Mouse (Mus musculus): ENCODE results near the gene Cables2.
A peak's percentile ranks its signal among the peaks of the same experiment; 100 is the strongest.

Cables2 gene

GRCm38 (mm10) chr2:180276851-180277259 is 3.6 kb upstream of the Cables2 start:
- peak; percentile 21 for DNase-seq

DNA sequence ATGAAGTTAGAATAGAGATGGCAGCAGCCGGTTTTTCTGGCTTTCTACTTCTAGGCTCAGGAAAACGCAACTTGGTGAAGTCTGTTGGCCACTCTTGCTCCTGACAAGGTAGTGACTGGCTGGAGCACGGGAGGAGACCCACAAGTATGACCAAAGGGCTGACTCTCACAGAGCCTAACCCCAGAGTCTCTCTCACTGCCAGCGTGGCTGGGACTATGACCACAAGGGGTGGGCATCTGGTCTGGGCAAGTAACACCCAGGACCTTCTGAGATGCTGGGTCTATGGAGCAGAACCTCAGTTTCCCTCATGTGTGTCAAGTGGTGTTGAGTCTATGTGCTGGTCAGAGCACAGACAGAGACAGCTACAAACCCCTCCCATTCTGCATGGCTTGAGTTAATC is 3.1 kb upstream of the Cables2 start:
- peak; percentile 27 for DNase-seq

DNA sequence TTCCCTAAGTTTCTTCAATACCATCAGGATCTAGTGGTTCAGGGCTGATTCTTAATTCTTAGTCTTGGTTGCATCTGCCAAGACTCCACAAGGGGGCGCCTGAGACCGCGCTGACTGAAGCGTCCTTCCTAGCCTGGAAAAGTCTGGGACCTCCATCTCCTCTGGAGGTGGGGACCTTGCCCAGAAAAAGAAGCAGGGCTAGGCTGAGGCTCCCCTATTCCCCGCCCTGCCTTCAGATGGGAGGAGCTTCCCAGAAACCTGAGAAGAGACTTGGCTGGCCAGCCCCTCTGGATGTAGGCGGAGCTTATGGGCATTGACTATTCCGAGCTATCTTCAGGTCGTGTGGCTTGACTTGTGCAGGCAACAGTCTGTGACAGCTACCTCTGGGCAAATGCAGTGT is 2.5 kb upstream of the Cables2 start:
- DNase-seq, result peak; percentile 68

DNA sequence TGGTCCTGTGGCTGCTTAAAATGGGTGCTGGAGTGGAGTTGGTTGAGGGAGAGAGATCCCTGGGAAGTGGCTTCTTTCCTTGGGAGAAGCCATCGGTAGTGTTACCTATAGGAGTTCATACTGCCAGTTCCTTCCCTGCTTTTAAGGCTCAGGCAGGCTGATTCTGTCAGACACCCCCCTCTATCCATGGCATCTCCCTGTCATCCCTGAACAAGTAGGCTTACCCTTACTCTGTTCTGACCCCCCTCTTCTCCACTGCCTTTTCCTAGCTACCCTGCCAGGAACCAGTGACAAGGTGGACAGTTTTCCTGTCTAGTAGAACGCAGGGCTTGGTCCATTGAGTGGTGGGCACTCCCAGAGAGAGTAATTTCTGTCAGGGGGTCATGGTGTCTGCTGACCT is 1.2 kb upstream of the Cables2 start:
- peak; percentile 38 for DNase-seq

DNA sequence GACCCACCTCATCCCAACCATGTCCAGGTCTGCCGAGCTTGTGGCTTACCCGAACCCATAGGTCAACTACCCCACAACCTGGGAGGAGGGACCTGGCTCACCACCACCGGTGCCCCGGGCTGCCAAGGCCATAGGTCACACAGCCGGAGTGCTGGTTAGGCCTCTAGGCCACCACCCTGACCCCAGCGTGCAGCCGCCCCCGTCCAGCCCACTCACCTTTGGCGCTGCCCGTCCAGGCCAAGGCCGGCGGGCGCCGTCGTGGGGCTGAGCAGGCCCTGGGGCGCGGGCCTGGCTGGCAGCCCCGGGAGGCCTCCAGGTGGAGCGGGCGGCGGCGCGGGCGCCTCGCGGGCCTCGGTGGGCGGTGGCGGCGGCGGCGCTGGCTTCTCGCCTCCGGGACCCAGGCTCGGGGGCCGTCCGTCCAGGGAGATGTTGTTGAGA is 393 bp downstream of the Cables2 start:
- DNase-seq, result peak; percentile 77

- DNase-seq, result peak; percentile 62
Measured at GRCm38 (mm10) chr2:180271804-180272395, 1.4 kb downstream of the Cables2 start.

- peak; percentile 21 for DNase-seq
Measured at GRCm38 (mm10) chr2:180270537-180271255, 2.6 kb downstream of the Cables2 start.

GRCm38 (mm10) chr2:180269329-180269728 is 4.0 kb downstream of the Cables2 start:
- peak; percentile 27 for DNase-seq

- no peak for DNase-seq
Measured at GRCm38 (mm10) chr2:180267955-180268354, 5.3 kb downstream of the Cables2 start.

GRCm38 (mm10) chr2:180262891-180263290 is 10.4 kb downstream of the Cables2 start:
- DNase-seq, result peak; percentile 15

- peak; percentile 15 for DNase-seq
Measured at GRCm38 (mm10) chr2:180262441-180262840, 10.9 kb downstream of the Cables2 start.

- DNase-seq, result peak; percentile 18
Measured at GRCm38 (mm10) chr2:180261901-180262300, 11.4 kb downstream of the Cables2 start.

- peak; percentile 22 for DNase-seq
Measured at GRCm38 (mm10) chr2:180260610-180261480, 12.5 kb downstream of the Cables2 start.

DNA sequence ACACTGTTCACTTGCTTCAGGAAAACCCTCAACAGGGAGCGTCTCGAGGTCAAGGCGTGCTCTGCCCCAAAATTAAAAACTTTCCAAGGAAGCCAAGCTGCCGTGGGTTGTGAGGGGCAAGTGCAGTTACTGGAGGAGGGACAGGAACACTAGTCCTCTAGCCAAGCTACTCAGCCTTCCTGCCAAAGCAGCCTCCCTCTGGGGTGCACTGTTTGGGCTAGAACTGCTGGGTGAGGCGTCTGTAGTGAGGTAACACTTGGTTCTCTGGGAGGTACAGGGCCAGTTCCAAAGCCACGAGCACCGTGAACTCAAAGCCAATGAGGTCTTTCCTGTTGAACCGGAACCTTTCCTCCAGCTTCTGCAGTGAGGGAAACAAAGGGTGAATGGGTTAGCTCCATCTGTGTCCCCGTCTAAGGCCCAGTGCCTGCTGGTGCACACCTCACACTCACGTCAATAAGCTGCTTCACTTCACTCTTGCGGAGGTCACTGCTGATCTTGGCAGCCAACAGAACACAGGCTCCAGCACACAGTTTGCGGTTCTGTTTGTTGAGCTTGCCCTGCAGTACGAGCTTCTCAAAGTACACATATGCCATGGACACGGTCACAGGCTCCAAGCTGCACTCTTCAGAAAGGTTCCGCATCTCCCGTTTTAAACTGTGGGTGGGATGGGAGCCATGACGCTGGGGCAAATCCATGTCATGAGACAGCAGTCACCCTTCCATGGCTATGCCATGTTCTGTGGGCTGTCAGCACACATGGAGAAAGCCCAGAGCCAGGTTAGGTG is 13.3 kb downstream of the Cables2 start:
- DNase-seq, result peak; percentile 16

- DNase-seq, result peak; percentile 30
Measured at GRCm38 (mm10) chr2:180258951-180259484, 14.3 kb downstream of the Cables2 start.

DNA sequence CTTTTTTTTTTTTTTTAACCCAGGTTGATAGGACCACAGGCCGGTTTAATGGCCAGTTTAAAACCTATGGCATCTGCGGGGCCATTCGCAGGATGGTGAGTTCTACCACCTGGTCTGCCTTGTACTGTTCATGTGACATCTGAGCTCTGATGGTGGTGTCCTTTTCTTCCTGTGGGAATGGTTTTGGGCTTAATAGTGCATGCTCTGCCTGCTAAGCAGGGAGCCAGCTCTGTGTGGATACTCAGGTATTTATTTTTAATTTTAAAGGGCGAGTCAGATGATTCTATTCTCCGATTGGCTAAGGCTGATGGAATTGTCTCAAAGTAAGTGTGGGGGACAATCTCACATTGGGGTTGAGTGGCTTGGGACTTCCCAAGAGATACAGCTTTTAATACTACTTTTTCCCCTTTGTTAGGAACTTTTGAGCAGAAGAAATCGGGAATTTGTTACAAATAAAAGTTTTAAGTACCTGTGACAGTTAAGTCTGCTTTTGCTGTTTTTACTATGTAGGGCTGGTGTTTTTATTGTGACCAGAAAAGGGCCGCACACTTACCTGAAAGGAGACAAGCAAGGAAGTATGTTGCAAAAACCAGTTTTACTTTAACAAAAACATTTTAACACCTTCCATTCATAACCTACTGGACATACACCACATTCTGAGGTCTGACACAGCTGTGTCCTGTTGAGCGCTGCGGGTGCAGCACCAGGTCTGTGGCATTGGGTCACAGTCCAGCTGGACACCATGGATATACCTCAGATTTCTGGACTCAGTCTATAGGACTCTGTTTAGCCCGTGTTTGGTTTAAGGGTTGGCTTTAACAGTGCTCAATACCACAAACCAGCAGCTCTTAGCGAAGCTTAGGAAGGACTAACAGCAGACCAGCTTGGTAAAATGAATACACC is 15.1 kb downstream of the Cables2 start:
- DNase-seq, result peak; percentile 16

- DNase-seq, result peak; percentile 99
Measured at GRCm38 (mm10) chr2:180257001-180257521, 16.2 kb downstream of the Cables2 start, which contains the start of gene Rps21. Gene Rps21, plus strand, starts transcription at chr2:180257377.

DNA sequence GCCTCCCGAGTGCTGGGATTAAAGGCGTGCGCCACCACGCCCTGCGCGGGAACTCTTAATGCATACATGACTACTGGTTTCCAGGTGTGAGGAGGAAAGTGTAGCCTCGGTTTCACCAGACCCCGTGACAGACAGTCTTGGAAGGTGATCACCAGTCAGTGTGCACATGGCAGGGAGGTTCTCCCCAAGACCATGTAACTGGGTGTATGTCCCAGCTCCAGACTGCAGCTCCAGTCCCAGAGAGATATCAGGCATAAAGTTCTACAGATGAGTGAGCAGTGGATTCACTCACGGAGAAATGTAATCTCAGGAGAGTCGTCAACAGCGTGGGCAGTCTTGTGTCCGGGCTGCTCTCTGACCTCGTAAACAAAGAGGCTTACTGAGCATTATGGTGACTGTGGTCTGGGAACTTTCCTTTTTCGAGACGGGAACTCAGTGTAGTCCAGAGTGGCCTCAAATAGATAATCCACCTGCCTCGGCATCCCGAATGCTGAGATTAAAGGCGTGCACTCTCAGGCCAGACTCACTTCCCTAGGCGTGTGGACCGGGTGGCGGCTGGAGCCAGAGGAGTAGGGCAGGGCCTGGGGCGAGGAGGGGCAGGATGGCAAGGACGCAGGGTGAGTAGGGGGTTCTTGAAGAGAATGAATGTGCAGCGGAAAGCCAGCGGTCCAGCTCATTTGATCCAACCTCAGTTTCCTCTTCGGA is 16.8 kb downstream of the Cables2 start:
- DNase-seq, result no peak

- DNase-seq, result no peak
Measured at GRCm38 (mm10) chr2:180255701-180256100, 17.6 kb downstream of the Cables2 start.

Data from cerebellum, adult 11-12 months (tissue).